Mouse (Mus musculus) embryonic fibroblast, embryonic 13.5 days (primary cell): ENCODE data around the gene Vps45.

Experiments used
- CTCF ChIP-seq: IDR thresholded peaks from 2 replicates; pipeline ENCODE4 v1.5.1; 2011; ENCODE audit warnings: mild to moderate bottlenecking, control low read depth, low read length, moderate library complexity, borderline replicate concordance; ENCODE audit not compliant: insufficient read depth
- POLR2A ChIP-seq: IDR thresholded peaks from 2 replicates; pipeline ENCODE4 v1.6.1; 2011; ENCODE audit warnings: low read depth, mild to moderate bottlenecking, control low read depth, low read length, moderate library complexity

DNA sequence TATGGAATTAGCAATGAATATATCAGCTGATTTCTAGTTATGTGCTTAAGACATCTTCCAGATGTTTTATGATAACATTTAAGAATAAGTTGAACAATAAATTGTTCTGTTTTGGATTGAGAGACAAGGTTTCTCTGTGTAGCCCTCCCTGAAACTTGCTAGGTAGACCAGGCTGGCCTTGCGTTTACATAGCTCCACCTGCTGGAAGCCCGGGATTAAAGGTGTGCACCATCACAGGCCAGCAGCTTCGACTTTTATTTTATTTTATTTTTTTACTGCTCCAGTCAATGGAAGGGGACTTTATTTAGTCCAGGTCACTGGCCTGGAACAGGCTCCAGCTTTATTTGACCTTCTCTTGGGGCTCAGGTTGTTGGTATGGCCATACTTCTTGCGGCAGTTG is 94.6 kb downstream of the Vps45 start:
- TF ChIP-seq CTCF: peak; percentile 48; the same call in 1 of the 2 replicates
- no peak for TF ChIP-seq POLR2A
